Mouse (Mus musculus) myocyte (in vitro differentiated cells): ENCODE results near the gene Pigh. TPM values are rescaled to one million over a fixed set of nuclear protein-coding genes. Genes with fewer than 3 reads are reported as not detected.

Experiments
- H3K27me3 ChIP-seq: one replicate; pipeline ENCODE4 v1.6.1; 2011; ENCODE audit not compliant: control insufficient read depth, insufficient read depth, insufficient read length
- H3K36me3 ChIP-seq: one replicate; pipeline ENCODE4 v1.6.1; 2011; ENCODE audit not compliant: control insufficient read depth, insufficient read depth
- H3K4me2 ChIP-seq: one replicate; pipeline ENCODE4 v1.6.1; 2011; ENCODE audit warnings: low read depth, control low read depth
- H3K4me3 ChIP-seq: one replicate; pipeline ENCODE4 v1.5.1; 2011; ENCODE audit warnings: mild to moderate bottlenecking, control low read depth, moderate library complexity
- H3K79me2 ChIP-seq: one replicate; pipeline ENCODE4 v1.6.1; 2011; ENCODE audit not compliant: control insufficient read depth, insufficient read depth
- H3ac ChIP-seq: one replicate; pipeline ENCODE4 v1.6.1; 2011; ENCODE audit not compliant: control insufficient read depth, insufficient read length
- CEBPB ChIP-seq: IDR thresholded peaks from 2 replicates; pipeline ENCODE4 v1.6.1; 2011; ENCODE audit warnings: mild to moderate bottlenecking, moderate library complexity; ENCODE audit not compliant: poor library complexity, insufficient read depth, severe bottlenecking
- E2F4 ChIP-seq: IDR thresholded peaks from one replicate; pipeline ENCODE4 v1.6.1; 2011; ENCODE audit warnings: mild to moderate bottlenecking, control low read depth, moderate library complexity; ENCODE audit not compliant: insufficient read depth
- MAX ChIP-seq: IDR thresholded peaks from one replicate; pipeline ENCODE4 v1.6.1; 2011; ENCODE audit warnings: low read depth, mild to moderate bottlenecking, control low read depth
- MYOD1 ChIP-seq, 3 experiments: IDR thresholded peaks; one replicate each; pipeline ENCODE4 v1.6.1; 2011; ENCODE audit warnings: control low read depth in 2 of 3, low read depth in 2 of 3, mild to moderate bottlenecking in 2 of 3, moderate library complexity in 1 of 3; ENCODE audit not compliant: insufficient read length in 2 of 3, control insufficient read depth in 1 of 3
- MYOG ChIP-seq, 3 experiments: IDR thresholded peaks; one replicate each; pipeline ENCODE4 v1.6.1; 2011; ENCODE audit warnings: control low read depth in 2 of 3, low read depth in 2 of 3, mild to moderate bottlenecking in 2 of 3; ENCODE audit not compliant: insufficient read length in 2 of 3, control insufficient read depth in 1 of 3, insufficient read depth in 1 of 3
- POLR2A ChIP-seq: IDR thresholded peaks from one replicate; pipeline ENCODE4 v1.6.1; 2011; ENCODE audit warnings: low read depth, mild to moderate bottlenecking, control low read depth, moderate library complexity; ENCODE audit not compliant: insufficient read length
- POLR2AphosphoS2 ChIP-seq: IDR thresholded peaks from one replicate; pipeline ENCODE4 v1.6.1; 2011; ENCODE audit warnings: low read depth, control low read depth; ENCODE audit not compliant: insufficient read length
- REST ChIP-seq: IDR thresholded peaks from one replicate; pipeline ENCODE4 v1.6.1; 2011; ENCODE audit warnings: mild to moderate bottlenecking, control low read depth, moderate library complexity; ENCODE audit not compliant: insufficient read depth, insufficient read length
- SRF ChIP-seq: IDR thresholded peaks from one replicate; pipeline ENCODE4 v1.6.1; 2011; ENCODE audit warnings: low read depth; ENCODE audit not compliant: control insufficient read depth, insufficient read length
- TCF12 ChIP-seq: IDR thresholded peaks from one replicate; pipeline ENCODE4 v1.6.1; 2011; ENCODE audit warnings: mild to moderate bottlenecking, control low read depth; ENCODE audit not compliant: poor library complexity, insufficient read depth, severe bottlenecking
- TCF3 ChIP-seq: IDR thresholded peaks from one replicate; pipeline ENCODE4 v1.6.1; 2011; ENCODE audit warnings: low read depth, control low read depth; ENCODE audit not compliant: insufficient read length
- USF1 ChIP-seq: IDR thresholded peaks from one replicate; pipeline ENCODE4 v1.6.1; 2011; ENCODE audit warnings: low read depth, mild to moderate bottlenecking, control low read depth, moderate library complexity
- polyA plus RNA-seq: library from polyadenylated mRNA; unstranded; fragments of >200 nt; fragmentation: generic; extraction: Trizol; gene quantifications from one replicate; pipeline ENCODE4 v1.2.1, GENCODE M21; 2012; ENCODE audit warnings: missing spikeins

Gene Pigh
- polyA plus RNA-seq, 1 experiment: 3.3 TPM

- Histone ChIP-seq H3K79me2 (no peaks in the 10 kb centered on the region), H3ac (no peak overlapping the region), H3K27me3 (peaks cover 14% of the 10 kb centered on the region), H3K4me3 (no peak overlapping the region), H3K36me3 (no peaks in the 10 kb centered on the region), H3K4me2 (no peak overlapping the region)
- TF ChIP-seq SRF: no peak
- TF ChIP-seq TCF12: no peak
- TF ChIP-seq POLR2AphosphoS2: no peak
- no peak for TF ChIP-seq E2F4
These were observed 29.5 kb upstream of the Pigh start for GRCm38 (mm10) chr12:79118991-79119390.

DNA sequence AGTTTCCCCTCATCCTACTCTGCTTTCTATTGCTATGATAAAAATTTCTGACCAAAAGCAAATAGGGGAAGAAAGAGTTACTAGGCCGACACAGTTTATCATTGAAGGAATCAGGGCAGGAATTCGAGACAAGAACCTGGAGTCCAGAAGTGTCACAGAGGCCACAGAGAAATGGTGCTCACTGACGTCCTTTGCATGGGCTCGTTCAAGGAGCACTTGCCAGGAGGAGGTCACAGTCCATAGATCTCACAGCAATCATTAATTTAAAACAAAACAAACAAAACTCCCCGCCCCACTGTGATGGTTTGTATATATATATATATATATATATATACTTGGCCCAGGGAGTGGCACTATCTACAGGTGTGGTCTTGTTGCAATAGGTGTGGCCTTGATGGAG is 15.9 kb upstream of the Pigh start:
- TF ChIP-seq POLR2AphosphoS2: no peak
- no peak for TF ChIP-seq MAX
- no peak for TF ChIP-seq E2F4
- H3K79me2 ChIP-seq: no peaks in the 10 kb centered on the region
- H3K27me3 ChIP-seq: peaks cover 2% of the 10 kb centered on the region
- H3K4me2 ChIP-seq: no peak overlapping the region
- no peaks in the 10 kb centered on the region for H3K36me3 ChIP-seq
- no peak overlapping the region for H3K4me3 ChIP-seq
- H3ac ChIP-seq: no peak overlapping the region

GRCm38 (mm10) chr12:79104544-79104943 is 15.1 kb upstream of the Pigh start:
- Histone ChIP-seq H3K36me3 (no peaks in the 10 kb centered on the region), H3K4me2 (no peak overlapping the region), H3ac (no peak overlapping the region), H3K4me3 (no peak overlapping the region), H3K27me3 (no peaks in the 10 kb centered on the region), H3K79me2 (no peaks in the 10 kb centered on the region)
- TF ChIP-seq POLR2AphosphoS2: no peak
- TF ChIP-seq TCF12: no peak
- no peak for TF ChIP-seq E2F4

GRCm38 (mm10) chr12:79103773-79104172 is 14.3 kb upstream of the Pigh start:
- H3K36me3 ChIP-seq: no peaks in the 10 kb centered on the region
- no peaks in the 10 kb centered on the region for H3K79me2 ChIP-seq
- H3K4me3 ChIP-seq: no peak overlapping the region
- TF ChIP-seq MYOG (IDR thresholded peaks at IDR 0.05; ENCODE audit: control insufficient read depth in 1 of 3, insufficient read depth in 1 of 3, insufficient read length in 2 of 3, low read depth in 2 of 3) (no peak), TCF12 (no peak), POLR2A (no peak), E2F4 (no peak), POLR2AphosphoS2 (no peak), CEBPB (no peak), MAX (no peak), MYOD1 (IDR thresholded peaks at IDR 0.05; ENCODE audit: control insufficient read depth in 1 of 3, insufficient read length in 2 of 3, low read depth in 2 of 3) (no peak), USF1 (no peak), TCF3 (no peak), SRF (no peak), REST (no peak)
- no peak overlapping the region for H3ac ChIP-seq
- no peaks in the 10 kb centered on the region for H3K27me3 ChIP-seq
- H3K4me2 ChIP-seq: no peak overlapping the region

GRCm38 (mm10) chr12:79097106-79097752 is 7.8 kb upstream of the Pigh start:
- H3K36me3 ChIP-seq: no peaks in the 10 kb centered on the region
- H3K79me2 ChIP-seq: no peaks in the 10 kb centered on the region
- TF ChIP-seq CEBPB (no peak), POLR2AphosphoS2 (no peak), POLR2A (no peak)
- no peaks in the 10 kb centered on the region for H3K27me3 ChIP-seq
- no peak overlapping the region for H3K4me3 ChIP-seq
- H3ac ChIP-seq: no peak overlapping the region
- no peak overlapping the region for H3K4me2 ChIP-seq

GRCm38 (mm10) chr12:79092569-79092968 is 3.1 kb upstream of the Pigh start:
- Histone ChIP-seq H3K4me3 (no peak overlapping the region), H3K4me2 (no peak overlapping the region), H3ac (no peak overlapping the region), H3K27me3 (no peaks in the 10 kb centered on the region), H3K36me3 (no peaks in the 10 kb centered on the region), H3K79me2 (no peaks in the 10 kb centered on the region)
- TF ChIP-seq MYOD1 (IDR thresholded peaks at IDR 0.05; ENCODE audit: control insufficient read depth in 1 of 3, insufficient read length in 2 of 3, low read depth in 2 of 3): no peak
- TF ChIP-seq SRF: no peak
- TF ChIP-seq MYOG (IDR thresholded peaks at IDR 0.05; ENCODE audit: control insufficient read depth in 1 of 3, insufficient read depth in 1 of 3, insufficient read length in 2 of 3, low read depth in 2 of 3): no peak
- no peak for TF ChIP-seq TCF12
- TF ChIP-seq POLR2A: no peak
- no peak for TF ChIP-seq E2F4
